Mouse (Mus musculus) CH12.LX (cell line): ENCODE results near the gene Sptbn4.
A peak's percentile ranks its signal among the peaks of the same experiment; 100 is the strongest.

Experiments
- CHD2 ChIP-seq: IDR thresholded peaks from 2 replicates; pipeline ENCODE4 v1.6.1; 2011; ENCODE audit warnings: low read length, improper control_type of control experiment
- CTCF ChIP-seq, 2 experiments: IDR thresholded peaks in 1 of 2; conservative IDR thresholded peaks in 1 of 2; 2 replicates each; pipeline ENCODE4 v1.5.1; 2011 to 2012; ENCODE audit warnings: low read depth in 2 of 2, low read length in 2 of 2, improper control_type of control experiment in 1 of 2, inconsistent platforms in 1 of 2, mild to moderate bottlenecking in 1 of 2, moderate library complexity in 1 of 2
- ETS1 ChIP-seq: conservative IDR thresholded peaks from 2 replicates; pipeline ENCODE4 v1.6.1; 2012; ENCODE audit warnings: low read depth, mild to moderate bottlenecking, inconsistent platforms, low read length, improper control_type of control experiment, moderate library complexity
- HCFC1 ChIP-seq: IDR thresholded peaks from 2 replicates; pipeline ENCODE4 v1.6.1; 2012; ENCODE audit warnings: low read depth, mild to moderate bottlenecking, inconsistent platforms, low read length, improper control_type of control experiment
- KAT2A ChIP-seq: IDR thresholded peaks from 2 replicates; pipeline ENCODE4 v1.6.1; 2012; ENCODE audit warnings: low read length, improper control_type of control experiment, inconsistent platforms; ENCODE audit not compliant: insufficient replicate concordance
- MAX ChIP-seq: IDR thresholded peaks from 2 replicates; pipeline ENCODE4 v1.6.1; 2011; ENCODE audit warnings: low read length, improper control_type of control experiment
- POLR2A ChIP-seq: IDR thresholded peaks from 2 replicates; pipeline ENCODE4 v1.6.1; 2011; ENCODE audit warnings: low read depth, mild to moderate bottlenecking, improper control_type of control experiment, low read length
- POLR2AphosphoS2 ChIP-seq: IDR thresholded peaks from 2 replicates; pipeline ENCODE4 v1.6.1; 2011; ENCODE audit warnings: low read depth, low read length, improper control_type of control experiment
- SMC3 ChIP-seq: IDR thresholded peaks from 2 replicates; pipeline ENCODE4 v1.6.1; 2011; ENCODE audit warnings: low read depth, low read length, improper control_type of control experiment
- TCF12 ChIP-seq: IDR thresholded peaks from 2 replicates; pipeline ENCODE4 v1.6.1; 2014; ENCODE audit warnings: low read depth, mild to moderate bottlenecking, inconsistent platforms, low read length, improper control_type of control experiment
- USF2 ChIP-seq: conservative IDR thresholded peaks from 2 replicates; pipeline ENCODE4 v1.6.1; 2011; ENCODE audit warnings: low read depth, low read length, improper control_type of control experiment
- ZKSCAN1 ChIP-seq: IDR thresholded peaks from 2 replicates; pipeline ENCODE4 v1.6.1; 2012; ENCODE audit warnings: low read depth, inconsistent platforms, low read length, improper control_type of control experiment, borderline replicate concordance

- no peak for TF ChIP-seq CTCF (conservative IDR thresholded peaks at IDR 0.05 in 1 of 2, IDR thresholded peaks at IDR 0.05 in 1 of 2; ENCODE audit: low read depth in 2 of 2, low read length in 2 of 2)
- TF ChIP-seq MAX: no peak
- TF ChIP-seq ZKSCAN1: no peak
- no peak for TF ChIP-seq SMC3
- no peak for TF ChIP-seq POLR2A
- TF ChIP-seq KAT2A: no peak
- TF ChIP-seq TCF12: no peak
- TF ChIP-seq HCFC1: no peak
- peak; percentile 38; the same call in 1 of the 2 replicates for TF ChIP-seq CHD2
- TF ChIP-seq POLR2AphosphoS2: no peak
- TF ChIP-seq USF2: no peak
- no peak for TF ChIP-seq ETS1
Observed at GRCm38 (mm10) chr7:27480927-27481626, 33.6 kb upstream of the Sptbn4 start.
